Mouse (Mus musculus): ENCODE measurements around the gene Rpl13a. TPM values are rescaled to one million over a fixed set of nuclear protein-coding genes. Genes with fewer than 3 reads are reported as not detected.
A peak's percentile ranks its signal among the peaks of the same experiment; 100 is the strongest.

Rpl13a gene
- total RNA-seq, 2 experiments from 2014 or later: 2,237 to 2,371 TPM

DNA sequence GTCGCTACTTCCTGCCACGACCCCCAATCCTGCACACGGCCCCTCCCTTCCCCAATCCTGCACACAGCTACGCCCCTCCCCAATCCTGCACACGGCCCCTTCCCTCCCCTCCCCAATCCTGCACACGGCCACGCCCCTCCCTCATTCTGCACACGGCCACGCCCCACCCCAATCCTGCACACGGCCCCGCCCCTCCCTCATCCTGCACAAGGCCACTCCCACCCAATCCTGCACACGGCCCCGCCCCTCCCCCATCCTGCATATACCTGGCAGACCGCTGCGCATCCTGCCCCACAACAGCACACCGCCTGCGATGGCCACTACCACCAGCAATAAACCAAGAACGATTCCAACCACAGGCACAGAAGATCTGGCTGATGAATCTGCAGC is 35.0 kb downstream of the Rpl13a start:
- no peak for DNase-seq (ENCODE audit: low spot score in 2 of 2)

DNA sequence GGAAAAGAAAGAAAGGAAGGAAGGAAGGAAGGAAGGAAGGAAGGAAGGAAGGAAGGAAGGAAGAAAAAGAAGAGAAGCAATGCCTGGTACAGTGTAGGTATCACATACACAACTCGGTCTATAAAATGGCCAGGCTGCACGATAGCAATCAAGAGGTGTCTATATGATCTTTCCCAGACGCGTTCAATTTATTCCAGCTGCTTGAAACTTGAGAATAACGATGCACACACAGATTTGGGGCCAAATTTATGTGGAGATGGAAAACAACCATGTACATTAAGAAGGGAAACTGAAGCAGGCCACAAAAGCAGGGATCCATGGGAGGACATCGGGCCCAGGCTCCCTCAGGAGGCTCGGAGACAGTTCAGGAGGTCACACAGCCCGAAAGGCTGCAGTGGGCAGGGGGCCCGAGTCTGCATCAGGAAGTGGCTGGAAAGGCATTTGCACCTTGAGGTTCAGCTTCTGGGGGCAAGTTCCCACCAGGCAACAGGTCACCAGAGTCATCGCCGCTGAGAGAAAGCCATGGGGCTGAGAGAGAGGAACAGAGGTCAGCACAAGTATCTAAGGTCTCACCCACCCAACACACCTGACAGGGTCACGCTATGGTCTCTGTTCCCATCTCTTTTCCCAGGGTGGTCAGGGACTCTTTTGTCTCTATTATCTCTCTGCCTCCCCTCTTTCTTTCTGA is 35.6 kb downstream of the Rpl13a start:
- no peak for DNase-seq (ENCODE audit: low spot score in 2 of 2)

DNA sequence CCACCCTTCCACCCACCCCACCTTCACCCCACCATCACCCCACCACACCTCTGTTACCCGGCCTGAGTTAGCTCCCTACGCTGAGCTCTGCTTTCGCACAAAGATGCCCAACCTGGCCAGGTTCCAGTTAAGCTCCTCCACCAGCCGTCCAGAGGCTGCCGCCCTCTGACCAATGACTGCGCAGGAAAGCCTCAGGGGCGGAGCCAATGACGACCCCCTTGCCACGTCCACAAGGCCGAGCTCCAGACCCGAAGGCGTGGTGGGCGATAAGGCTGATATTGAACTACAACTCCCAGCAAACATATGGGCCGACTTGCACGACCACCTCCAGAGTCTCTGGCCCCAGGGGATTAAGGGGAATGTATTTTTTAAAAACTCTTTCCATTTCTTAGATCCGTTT is 36.5 kb downstream of the Rpl13a start, which contains the start of gene Rcn3:
Gene Rcn3, minus strand, starts transcription at position 174 of the 400 bp plus-strand sequence.
- DNase-seq (ENCODE audit: low spot score in 2 of 2): peak; percentile 60 to 66

DNA sequence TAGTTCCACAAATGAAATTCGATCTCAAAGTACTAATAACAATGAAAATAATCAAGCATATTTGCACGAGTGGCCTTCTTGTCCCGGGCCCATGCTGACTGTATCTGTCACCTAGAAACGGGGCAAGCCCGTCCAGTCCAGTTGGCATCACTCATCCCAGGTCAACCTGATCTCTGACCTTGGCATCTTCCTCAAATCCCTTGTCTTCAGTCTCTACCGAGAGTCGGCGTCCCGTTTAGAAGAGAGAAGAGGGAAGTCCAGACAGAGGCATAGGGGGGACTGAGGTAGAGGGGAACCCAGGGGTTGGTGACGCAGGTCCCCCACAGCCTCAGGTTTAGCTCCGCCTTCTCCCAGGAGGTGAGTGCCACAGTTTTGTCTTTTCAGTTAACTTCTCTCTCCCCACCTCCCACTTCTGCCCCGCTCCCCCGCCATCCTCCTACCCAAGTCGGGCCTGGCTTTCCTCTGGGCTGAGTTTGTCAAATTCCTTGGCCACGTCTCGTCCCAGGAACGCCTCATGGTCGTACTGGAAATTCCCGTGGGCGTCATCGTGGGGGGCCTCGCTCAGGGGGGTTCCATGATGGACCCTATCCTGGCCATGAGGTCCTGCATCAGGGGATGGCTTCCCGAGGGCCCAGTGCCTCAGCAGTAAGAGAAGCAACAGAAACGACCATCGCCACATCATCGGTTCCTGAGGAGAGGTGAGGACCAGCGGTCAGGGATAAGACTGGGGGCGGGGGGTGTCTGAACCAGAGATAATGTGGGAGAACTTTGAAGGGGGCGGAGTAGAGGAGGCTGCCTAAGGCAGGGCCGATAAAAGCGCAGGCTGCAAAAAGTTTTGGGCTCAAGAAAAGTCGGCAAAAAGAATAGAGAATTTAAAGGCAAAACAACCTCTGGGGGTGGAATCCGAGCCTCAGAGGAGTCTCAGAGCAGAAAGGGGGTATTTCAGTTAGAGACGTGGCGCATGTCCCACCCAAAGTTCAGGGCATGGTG is 37.3 kb downstream of the Rpl13a start:
- no peak for DNase-seq (ENCODE audit: low spot score in 2 of 2)

DNA sequence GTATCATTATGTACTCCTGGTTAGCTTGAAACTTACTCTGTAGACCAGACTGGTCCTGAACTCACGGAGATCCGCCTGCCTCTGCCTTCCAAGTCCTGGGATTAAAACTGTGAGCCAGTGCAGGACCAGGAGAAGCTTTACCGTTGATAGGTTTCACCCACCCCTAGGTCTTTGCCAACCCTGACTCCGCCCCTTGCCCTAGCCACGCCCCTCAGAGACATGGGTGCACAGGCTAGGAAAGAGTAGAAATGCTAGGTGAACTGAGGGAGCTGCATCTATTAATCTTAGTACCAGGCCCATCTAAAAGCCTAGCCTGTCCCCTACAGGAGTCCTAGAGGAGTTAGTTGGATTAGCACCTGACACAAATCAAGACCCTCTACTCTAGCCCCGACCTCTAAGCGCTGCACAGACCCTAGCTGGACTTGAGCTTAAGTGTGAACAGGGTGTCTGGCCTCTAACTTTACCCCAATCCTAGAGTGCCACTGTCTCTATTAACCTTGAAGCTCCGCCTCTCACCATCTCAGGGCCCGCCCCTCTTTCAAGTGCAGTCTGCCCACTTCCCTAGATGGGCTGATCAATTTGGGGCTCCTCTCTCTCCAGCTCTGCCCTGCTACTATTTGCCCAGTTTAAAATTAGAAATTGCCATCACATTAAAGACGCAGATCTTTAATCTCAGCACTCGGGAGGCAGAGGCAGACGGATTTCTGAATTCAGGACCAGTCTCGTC is 38.1 kb downstream of the Rpl13a start:
- DNase-seq (ENCODE audit: low spot score in 2 of 2): no peak

DNA sequence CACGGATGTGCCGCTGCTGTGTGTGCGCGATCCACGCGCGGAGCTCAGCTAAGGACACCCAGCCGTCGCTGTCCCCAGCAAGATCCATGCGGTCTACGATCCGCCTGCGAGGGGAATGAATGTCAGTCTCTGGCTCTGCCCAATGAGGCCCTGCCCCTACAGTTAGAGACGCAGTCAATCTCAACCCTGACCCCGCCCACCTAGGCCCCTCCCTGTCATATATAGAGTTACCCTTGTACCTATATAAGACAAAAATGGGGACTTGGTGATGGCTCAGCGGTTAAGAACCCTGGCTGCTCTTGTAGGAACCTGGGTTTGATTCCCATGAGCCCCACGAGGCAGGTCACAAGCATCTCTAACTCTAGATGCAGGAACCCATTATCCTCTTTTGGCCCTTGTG is 40.0 kb downstream of the Rpl13a start:
- no peak for DNase-seq (ENCODE audit: low spot score in 2 of 2)

DNA sequence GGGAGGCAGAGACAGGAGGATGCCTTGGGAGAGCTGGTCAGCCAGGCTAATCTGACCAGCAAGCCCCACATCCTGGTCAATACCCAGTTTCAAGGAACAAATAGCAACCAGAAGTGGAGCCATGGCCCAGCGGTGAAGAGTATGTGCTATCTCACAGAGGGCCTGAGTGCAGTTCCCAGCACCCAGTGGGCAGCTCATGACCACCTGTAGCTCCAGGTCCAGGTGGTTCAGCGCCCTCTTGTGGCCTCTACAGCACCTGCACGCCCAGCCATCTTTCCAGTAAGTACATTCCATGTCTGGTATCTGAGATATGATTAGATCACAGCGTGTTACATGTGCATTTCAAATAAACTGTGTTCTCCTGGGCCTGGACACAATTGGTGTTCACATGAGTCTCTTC is 42.5 kb downstream of the Rpl13a start:
- DNase-seq (ENCODE audit: low spot score in 2 of 2): no peak

DNA sequence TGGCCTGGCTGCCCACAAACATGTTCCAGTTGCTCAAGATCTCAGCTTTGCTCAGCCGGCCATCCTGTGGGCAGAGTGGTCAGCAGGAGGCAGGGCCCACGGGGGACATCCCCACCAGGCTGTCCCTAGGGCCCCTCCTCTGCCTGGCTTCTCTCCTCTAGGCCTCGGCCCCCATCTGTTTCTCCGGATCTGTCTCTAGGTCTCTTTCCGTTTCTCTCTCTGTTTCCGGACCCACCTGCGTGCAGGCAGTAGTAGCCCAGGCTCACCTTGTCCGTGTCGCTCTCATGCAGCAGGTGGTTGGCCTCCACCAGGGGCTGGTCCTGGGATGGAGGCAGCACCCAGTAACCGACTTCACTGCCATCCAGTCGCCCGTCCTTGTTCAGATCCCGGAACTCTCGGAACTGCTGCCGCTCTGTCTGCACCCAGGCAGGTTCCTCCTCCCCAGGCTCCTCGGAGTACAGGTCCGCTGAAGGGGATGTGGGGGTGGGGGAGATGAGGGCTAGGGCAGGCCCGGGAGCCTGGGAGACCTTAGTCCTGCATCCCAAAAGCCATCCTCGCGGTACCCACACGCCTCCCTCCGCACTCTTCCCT is 45.2 kb downstream of the Rpl13a start:
- DNase-seq (ENCODE audit: low spot score in 2 of 2): no peak

DNA sequence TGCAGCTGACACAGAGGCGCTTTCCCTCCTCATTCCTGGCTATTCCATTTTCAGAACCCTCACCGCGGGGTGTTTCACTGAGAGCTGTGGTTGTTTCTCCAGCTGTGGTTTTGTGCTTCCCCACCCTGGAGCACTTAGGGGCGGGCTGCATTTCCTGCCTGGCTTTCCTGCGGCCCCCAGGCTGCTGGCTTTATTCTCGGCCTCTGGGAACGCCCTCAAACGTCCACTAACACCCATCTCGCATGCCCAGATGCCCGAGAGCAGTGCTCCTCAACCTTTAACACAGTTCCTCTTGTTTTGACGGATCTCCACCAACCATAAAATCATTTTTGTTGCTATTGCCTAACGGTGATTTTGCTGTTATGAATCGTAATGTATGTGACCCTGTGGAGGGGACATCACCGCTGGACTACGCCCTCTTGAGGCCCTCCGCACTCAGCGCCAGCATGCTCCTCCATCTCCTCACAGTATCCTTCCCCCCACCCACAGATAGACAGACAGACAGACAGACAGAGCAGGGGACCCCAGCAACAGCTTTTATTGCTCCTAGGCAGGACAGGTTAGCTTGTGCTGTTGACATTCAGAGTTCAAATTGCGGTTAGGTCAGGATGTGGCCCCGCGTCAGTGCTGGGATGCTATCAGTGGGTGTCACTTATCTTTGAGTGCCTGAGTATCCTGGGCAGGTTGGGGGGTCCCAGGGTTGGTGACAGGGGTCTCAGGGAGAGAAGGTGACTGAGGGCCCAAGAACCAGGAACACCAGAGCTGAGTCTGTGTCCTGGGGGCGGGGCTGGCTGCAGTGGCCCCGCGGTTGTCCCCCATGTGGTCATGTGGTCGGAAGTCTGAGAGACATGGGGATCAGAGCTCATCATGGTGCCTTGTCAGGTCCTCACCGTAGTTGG is 45.9 kb downstream of the Rpl13a start:
- no peak for DNase-seq (ENCODE audit: low spot score in 2 of 2)

DNA sequence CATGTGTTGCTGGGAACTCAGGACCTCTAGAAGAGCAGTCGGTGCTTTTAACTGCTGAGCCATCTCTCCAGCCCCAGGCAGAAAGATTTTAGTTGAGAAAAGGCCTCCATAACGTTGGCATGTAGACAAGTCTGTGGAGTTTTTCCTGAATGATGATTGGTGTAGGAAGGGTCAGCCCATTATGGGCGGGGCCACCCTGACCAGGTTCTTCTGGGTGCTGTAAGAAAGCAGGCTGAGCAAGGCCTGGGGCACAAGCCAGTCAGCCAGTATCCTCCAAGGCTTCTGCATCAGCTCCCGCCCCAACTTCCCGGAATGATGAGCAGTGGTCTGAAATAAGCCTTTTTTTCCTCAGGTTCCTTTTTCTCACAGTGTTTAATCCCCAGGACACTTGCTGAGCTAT is 47.5 kb downstream of the Rpl13a start:
- DNase-seq (ENCODE audit: low spot score in 2 of 2): no peak

DNA sequence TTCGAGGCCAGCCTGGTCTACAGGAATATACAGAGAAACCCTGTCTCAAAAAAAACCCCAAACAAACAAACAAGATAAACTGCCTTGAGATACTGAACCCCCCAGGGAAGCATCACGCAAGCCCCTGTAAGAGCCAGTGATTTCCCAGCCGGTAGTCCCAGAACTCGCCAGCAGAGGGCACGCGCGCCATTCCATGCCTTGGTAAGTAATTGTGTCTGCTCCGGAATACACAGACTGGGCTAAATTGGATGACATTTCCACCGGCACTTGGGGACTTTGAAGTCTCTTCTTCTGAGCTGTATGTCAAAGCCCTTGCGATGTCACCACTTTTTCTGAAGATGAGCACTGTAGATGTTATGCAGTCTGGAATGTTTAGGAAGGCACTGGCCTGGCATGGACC is 48.7 kb downstream of the Rpl13a start:
- peak; percentile 85 to 86 for DNase-seq (ENCODE audit: low spot score in 2 of 2)

DNA sequence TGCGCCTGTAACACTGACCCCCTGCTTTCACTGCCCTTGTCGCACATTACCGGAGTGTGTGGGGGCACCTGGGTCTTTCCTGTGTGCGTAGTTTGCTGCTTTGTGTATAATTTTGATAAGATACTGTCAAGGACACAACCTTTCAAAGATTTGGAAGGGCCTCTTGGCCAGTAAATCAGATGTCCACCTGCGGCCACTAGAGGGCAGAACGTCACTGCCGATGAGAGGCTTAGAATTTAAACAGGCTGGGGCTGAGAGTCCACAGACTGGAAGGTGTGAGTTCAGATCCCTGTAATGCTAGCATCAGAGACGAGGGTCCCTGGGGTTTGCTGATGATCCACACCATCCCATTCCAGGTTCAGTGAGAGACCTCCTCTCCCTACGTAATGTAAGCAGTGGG is 50.0 kb downstream of the Rpl13a start:
- peak in 1 of 2 experiments; percentile 65 for DNase-seq (ENCODE audit: low spot score in 2 of 2)

DNA sequence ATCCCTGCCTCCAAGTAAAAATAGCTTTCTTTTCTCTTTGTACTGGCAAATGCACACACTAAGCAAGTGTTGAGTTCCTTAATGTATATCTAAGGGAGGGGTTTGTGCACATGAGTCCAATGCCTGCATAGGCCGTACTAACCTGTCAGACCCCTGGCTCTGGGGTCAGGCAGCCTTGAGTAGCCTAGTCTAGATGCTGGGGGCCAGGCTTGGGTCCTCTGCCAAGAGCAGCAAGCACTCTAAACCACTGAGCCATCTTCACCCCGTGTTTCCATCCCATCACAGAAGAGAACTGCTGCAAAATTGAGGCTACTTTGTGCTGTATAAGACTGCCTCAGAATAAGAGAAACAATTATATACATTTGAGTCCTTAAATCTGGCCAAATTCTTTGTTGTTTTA is 50.7 kb downstream of the Rpl13a start:
- DNase-seq (ENCODE audit: low spot score in 2 of 2): no peak

DNA sequence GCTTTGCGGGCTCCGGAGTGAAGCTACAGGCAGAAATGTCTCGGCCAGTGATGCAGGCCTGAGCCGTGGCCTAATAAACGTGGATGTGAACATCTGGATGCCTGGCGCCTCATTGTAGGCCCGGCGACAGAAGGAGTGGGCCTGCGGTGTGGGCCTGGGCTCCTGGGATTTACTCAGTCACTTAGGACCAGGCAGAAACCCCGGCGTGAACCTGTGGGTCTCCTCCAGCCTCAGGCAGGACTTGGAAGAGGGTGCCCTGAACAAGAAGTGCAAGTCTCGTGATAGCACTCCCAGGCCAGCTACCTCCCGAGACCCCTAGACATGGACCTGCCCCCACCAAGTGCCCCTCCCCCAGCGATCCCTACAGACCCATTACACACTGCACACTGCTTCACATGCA is 51.2 kb downstream of the Rpl13a start:
- no peak for DNase-seq (ENCODE audit: low spot score in 2 of 2)

DNA sequence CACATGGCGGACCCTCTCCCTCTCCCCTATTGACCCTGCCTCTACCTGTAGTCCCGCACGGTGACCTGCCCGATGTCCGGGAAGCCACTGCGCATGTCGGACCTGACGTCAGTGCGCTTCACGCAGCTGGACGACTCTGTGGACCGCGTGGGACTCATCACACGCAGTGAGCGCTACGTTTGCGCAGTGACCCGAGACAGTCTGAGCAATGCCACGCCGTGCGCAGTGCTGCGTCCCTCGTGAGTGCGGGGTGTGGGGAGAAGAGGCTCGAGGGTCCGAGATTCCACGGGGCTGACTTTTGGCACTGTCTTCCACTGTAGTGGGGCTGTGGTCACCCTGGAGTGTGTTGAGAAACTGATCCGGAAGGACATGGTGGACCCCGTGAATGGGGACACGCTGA is 52.1 kb downstream of the Rpl13a start:
- no peak for DNase-seq (ENCODE audit: low spot score in 2 of 2)

Small RNAs within 50 kb of the gene (microRNA-seq; reads per million reads assigned to microRNA genes)
- gene Mir150: 267 reads per million, percentile 59 among the genes with 10 or more reads in this experiment
- 22.6 reads per million, percentile 31 among the genes with 10 or more reads in this experiment for gene Mir5121
- gene Mir7055: not detected

Other genes starting within 250 kb of the Rpl13a start
- gene Med25, start 236.0 kb downstream of the Rpl13a start, total RNA-seq (2021): 100 to 1,000 TPM; 117 to 121 TPM
- gene Fuz, start 232.7 kb downstream of the Rpl13a start, total RNA-seq (2021): 10 to 100 TPM; 24.6 to 26.7 TPM
- gene Ap2a1, start 199.3 kb downstream of the Rpl13a start, total RNA-seq (2021): 100 to 1,000 TPM in 1 of 2 experiments, 10 to 100 TPM in 1; 99.9 to 107 TPM
- under 1 TPM in 1 of 2 experiments, not detected in 1; 0.39 TPM for gene Tsks, start 185.6 kb downstream of the Rpl13a start, total RNA-seq (2021)
- 10 to 100 TPM; 28.0 to 31.1 TPM for gene Cpt1c, start 153.9 kb downstream of the Rpl13a start, total RNA-seq (2021)
- gene Prmt1, start 142.2 kb downstream of the Rpl13a start, total RNA-seq (2021): 100 to 1,000 TPM; 380 to 390 TPM
- gene Irf3, start 131.1 kb downstream of the Rpl13a start, total RNA-seq (2021): 100 to 1,000 TPM; 106 to 111 TPM
- gene Bcl2l12, start 130.0 kb downstream of the Rpl13a start, total RNA-seq (2021): 10 to 100 TPM; 23.8 to 28.5 TPM
- gene Scaf1, start 112.4 kb downstream of the Rpl13a start, total RNA-seq (2021): 100 to 1,000 TPM; 114 TPM
- 10 to 100 TPM; 58.9 to 59.7 TPM for gene Rras, start 110.8 kb downstream of the Rpl13a start, total RNA-seq (2021)
- 10 to 100 TPM; 76.4 to 85.1 TPM for gene Prr12, start 75.9 kb downstream of the Rpl13a start, total RNA-seq (2021)
- 10 to 100 TPM; 61.1 to 71.2 TPM for gene Nosip, start 66.3 kb downstream of the Rpl13a start, total RNA-seq (2021)
- gene Prrg2, start 66.1 kb downstream of the Rpl13a start, total RNA-seq (2021): 10 to 100 TPM; 17.9 to 18.6 TPM
- 10 to 100 TPM; 77.0 to 81.8 TPM for gene Rcn3, start 36.5 kb downstream of the Rpl13a start, total RNA-seq (2021)
- 100 to 1,000 TPM in 1 of 2 experiments, 10 to 100 TPM in 1; 98.0 to 104 TPM for gene Fcgrt, start 24.9 kb downstream of the Rpl13a start, total RNA-seq (2021)
- gene Rps11, start 4.3 kb downstream of the Rpl13a start, total RNA-seq (2021): 1,000 to 10,000 TPM; 1,454 to 1,477 TPM
- not detected for gene Gm45713, start 7.5 kb upstream of the Rpl13a start, total RNA-seq (2021)
- gene Flt3l, start 7.7 kb upstream of the Rpl13a start, total RNA-seq (2021): 10 to 100 TPM; 18.8 to 23.1 TPM
- gene Pih1d1, start 25.5 kb upstream of the Rpl13a start, total RNA-seq (2021): 10 to 100 TPM; 60.7 to 65.2 TPM
- 10 to 100 TPM; 76.4 to 90.1 TPM for gene Aldh16a1, start 25.8 kb upstream of the Rpl13a start, total RNA-seq (2021)
- 1 to 10 TPM in 1 of 2 experiments, under 1 TPM in 1; 0.31 to 1.9 TPM for gene Slc17a7, start 35.2 kb upstream of the Rpl13a start, total RNA-seq (2021)
- not detected for gene Gfy, start 50.8 kb upstream of the Rpl13a start, total RNA-seq (2021)
- gene Pth2, start 52.2 kb upstream of the Rpl13a start, total RNA-seq (2021): not detected
- under 1 TPM; 0.31 to 0.84 TPM for gene Ccdc155, start 76.1 kb upstream of the Rpl13a start, total RNA-seq (2021)
- gene Dkkl1, start 83.4 kb upstream of the Rpl13a start, total RNA-seq (2021): under 1 TPM in 1 of 2 experiments, not detected in 1; 0.78 TPM
- 10 to 100 TPM; 45.1 to 67.8 TPM for gene Tead2, start 87.0 kb upstream of the Rpl13a start, total RNA-seq (2021)
- gene Cd37, start 110.4 kb upstream of the Rpl13a start, total RNA-seq (2021): 1 to 10 TPM; 4.1 to 6.2 TPM
- gene Slc6a16, start 112.3 kb upstream of the Rpl13a start, total RNA-seq (2021): under 1 TPM in 1 of 2 experiments, not detected in 1; 0.28 TPM
- gene Slc6a21, start 148.8 kb upstream of the Rpl13a start, total RNA-seq (2021): not detected
- gene Trpm4, start 205.0 kb upstream of the Rpl13a start, total RNA-seq (2021): 10 to 100 TPM; 17.0 to 18.1 TPM
- 10 to 100 TPM in 1 of 2 experiments, 1 to 10 TPM in 1; 6.7 to 13.0 TPM for gene Hrc, start 206.5 kb upstream of the Rpl13a start, total RNA-seq (2021)
- gene Ppfia3, start 238.3 kb upstream of the Rpl13a start, total RNA-seq (2021): 1 to 10 TPM; 4.7 to 6.9 TPM
- gene Lin7b, start 241.8 kb upstream of the Rpl13a start, total RNA-seq (2021): 1 to 10 TPM; 4.8 to 4.9 TPM